Mouse (Mus musculus) liver, embryonic 16.5 days (tissue): ENCODE data around the gene B830017H08Rik. TPM values are rescaled to one million over a fixed set of nuclear protein-coding genes. Genes with fewer than 3 reads are reported as not detected.
A peak's percentile ranks its signal among the peaks of the same experiment; 100 is the strongest.

Experiments used
- ATAC-seq: fragments of 200-750 bp; cut with Nextera tagmentation; 2 replicates; pipeline ENCODE4 v1.8.0; 2017; ENCODE audit warnings: low read depth, mild to moderate bottlenecking, moderate number of reproducible peaks, moderate library complexity
- H3K27ac ChIP-seq: fragments of 300-500 bp; sonication (generic); 2 replicates; pipeline ENCODE4 v1.5.1; 2014; ENCODE audit warnings: mild to moderate bottlenecking, low read length
- H3K27me3 ChIP-seq: fragments of 300-500 bp; sonication (generic); 2 replicates; pipeline ENCODE4 v1.6.1; 2014; ENCODE audit warnings: low read depth, low read length, mixed read lengths; ENCODE audit not compliant: control insufficient read depth, insufficient read depth
- H3K36me3 ChIP-seq: fragments of 300-500 bp; sonication (generic); 2 replicates; pipeline ENCODE4 v1.6.1; 2014; ENCODE audit warnings: mild to moderate bottlenecking; ENCODE audit not compliant: control insufficient read depth, insufficient read depth
- H3K4me1 ChIP-seq: fragments of 300-500 bp; sonication (generic); 2 replicates; pipeline ENCODE4 v1.6.1; 2014; ENCODE audit warnings: low read depth, low read length, mixed read lengths; ENCODE audit not compliant: control insufficient read depth
- H3K4me2 ChIP-seq: fragments of 300-500 bp; sonication (generic); 2 replicates; pipeline ENCODE4 v1.6.1; 2014; ENCODE audit warnings: low read depth, low read length, mixed read lengths
- H3K4me3 ChIP-seq: fragments of 300-500 bp; sonication (generic); 2 replicates; pipeline ENCODE4 v1.5.1; 2014; ENCODE audit warnings: low read depth, mild to moderate bottlenecking, low read length
- H3K9ac ChIP-seq: fragments of 300-500 bp; sonication (generic); 2 replicates; pipeline ENCODE4 v1.6.1; 2014; ENCODE audit warnings: low read depth, low read length
- H3K9me3 ChIP-seq: fragments of 300-500 bp; sonication (generic); replicated peaks from 2 replicates; pipeline ENCODE4 v1.6.1; 2016; ENCODE audit warnings: low read length; ENCODE audit not compliant: control insufficient read depth
- WGBS: fragments of 180-500 bp; shearing (Covaris S2); extraction: QIAGEN DNeasy Blood & Tissue Kit; methylation state at CpG from one replicate; pipeline ENCODE4 v1.1.7; 2014; ENCODE audit not compliant: insufficient replicate concordance; 5-methylcytosine and 5-hydroxymethylcytosine counted together
- polyA plus RNA-seq: library from polyadenylated mRNA; unstranded; fragments of >200 nt; fragmentation: Nextera tagmentation; extraction: Ambion mirVana; gene quantifications from 2 replicates; pipeline ENCODE4 v1.2.1, GENCODE M21; 2015

Gene B830017H08Rik
- polyA plus RNA-seq, 1 experiment from 2014 or later: not detected

GRCm38 (mm10) chr16:17806581-17807191 lies 26.2 kb upstream of the B830017H08Rik start:
- no peak for ATAC-seq
- H3K4me2 ChIP-seq: peak overlapping the region; percentile 81
- no peaks in the 10 kb centered on the region for H3K36me3 ChIP-seq
- H3K9me3 ChIP-seq: no peaks in the 10 kb centered on the region
- WGBS: 3% methylated on average over 50 of the region's 50 CpGs
- H3K9ac ChIP-seq: peak overlapping the region; percentile 52
- H3K27ac ChIP-seq: no peak overlapping the region
- peak overlapping the region; percentile 59 for H3K4me3 ChIP-seq
- H3K27me3 ChIP-seq: peaks cover 88% of the 10 kb centered on the region
- H3K4me1 ChIP-seq: peaks cover 29% of the 10 kb centered on the region

- H3K9me3 ChIP-seq: no peaks in the 10 kb centered on the region
- peak overlapping the region; percentile 81 for H3K4me2 ChIP-seq
- H3K9ac ChIP-seq: peak overlapping the region; percentile 52
- H3K27me3 ChIP-seq: peaks cover 81% of the 10 kb centered on the region
- H3K4me1 ChIP-seq: peaks cover 29% of the 10 kb centered on the region
- H3K4me3 ChIP-seq: peak overlapping the region; percentile 59
- H3K27ac ChIP-seq: no peak overlapping the region
- no peaks in the 10 kb centered on the region for H3K36me3 ChIP-seq
- peak; percentile 74 for ATAC-seq
- 4% methylated on average over 73 of the region's 73 CpGs for WGBS
Observed at GRCm38 (mm10) chr16:17807192-17808009, 25.5 kb upstream of the B830017H08Rik start.

GRCm38 (mm10) chr16:17809125-17809524 lies 23.8 kb upstream of the B830017H08Rik start:
- H3K4me2 ChIP-seq: no peak overlapping the region
- WGBS: 55% methylated on average over 4 of the region's 4 CpGs
- no peak overlapping the region for H3K9ac ChIP-seq
- H3K4me3 ChIP-seq: no peak overlapping the region
- H3K9me3 ChIP-seq: no peaks in the 10 kb centered on the region
- H3K27me3 ChIP-seq: peaks cover 69% of the 10 kb centered on the region
- H3K36me3 ChIP-seq: no peaks in the 10 kb centered on the region
- peaks cover 16% of the 10 kb centered on the region for H3K4me1 ChIP-seq
- ATAC-seq: no peak
- no peak overlapping the region for H3K27ac ChIP-seq

- Histone ChIP-seq H3K4me3 (no peak overlapping the region), H3K36me3 (no peaks in the 10 kb centered on the region), H3K9ac (no peak overlapping the region), H3K4me1 (peaks cover 11% of the 10 kb centered on the region), H3K27me3 (peaks cover 66% of the 10 kb centered on the region), H3K9me3 (no peaks in the 10 kb centered on the region), H3K27ac (no peak overlapping the region), H3K4me2 (no peak overlapping the region)
- ATAC-seq: no peak
- 31% methylated on average over 7 of the region's 7 CpGs for WGBS
Observed at GRCm38 (mm10) chr16:17809711-17810110, 23.2 kb upstream of the B830017H08Rik start.

- H3K4me2 ChIP-seq: no peak overlapping the region
- no peaks in the 10 kb centered on the region for H3K36me3 ChIP-seq
- WGBS: 4% methylated on average over 5 of the region's 5 CpGs
- H3K4me3 ChIP-seq: no peak overlapping the region
- peaks cover 5% of the 10 kb centered on the region for H3K4me1 ChIP-seq
- H3K27ac ChIP-seq: no peak overlapping the region
- peaks cover 62% of the 10 kb centered on the region for H3K27me3 ChIP-seq
- H3K9ac ChIP-seq: no peak overlapping the region
- H3K9me3 ChIP-seq: no peaks in the 10 kb centered on the region
- no peak for ATAC-seq
Observed at GRCm38 (mm10) chr16:17812120-17812519, 20.8 kb upstream of the B830017H08Rik start.

GRCm38 (mm10) chr16:17813173-17813572 lies 19.7 kb upstream of the B830017H08Rik start:
- Histone ChIP-seq H3K9ac (no peak overlapping the region), H3K9me3 (no peaks in the 10 kb centered on the region), H3K4me2 (no peak overlapping the region), H3K27ac (no peak overlapping the region), H3K4me1 (peaks cover 3% of the 10 kb centered on the region; the same call in 1 of the 2 replicates), H3K36me3 (no peaks in the 10 kb centered on the region), H3K27me3 (peaks cover 53% of the 10 kb centered on the region), H3K4me3 (no peak overlapping the region)
- WGBS: 46% methylated on average over 4 of the region's 4 CpGs
- no peak for ATAC-seq

GRCm38 (mm10) chr16:17815411-17816402 lies 17.2 kb upstream of the B830017H08Rik start:
- peak; percentile 78 for ATAC-seq
- Histone ChIP-seq H3K9ac (peak overlapping the region; percentile 26), H3K4me1 (peaks cover 3% of the 10 kb centered on the region; the same call in 1 of the 2 replicates), H3K27ac (no peak overlapping the region), H3K27me3 (peaks cover 34% of the 10 kb centered on the region), H3K9me3 (no peaks in the 10 kb centered on the region), H3K4me2 (peak overlapping the region; percentile 70), H3K36me3 (no peaks in the 10 kb centered on the region), H3K4me3 (peak overlapping the region; percentile 42)
- 4% methylated on average over 63 of the region's 63 CpGs for WGBS

GRCm38 (mm10) chr16:17816528-17816927 lies 16.4 kb upstream of the B830017H08Rik start:
- H3K4me1 ChIP-seq: peaks cover 3% of the 10 kb centered on the region; the same call in 1 of the 2 replicates
- H3K9ac ChIP-seq: no peak overlapping the region
- no peak overlapping the region for H3K4me3 ChIP-seq
- H3K27ac ChIP-seq: no peak overlapping the region
- ATAC-seq: no peak
- peaks cover 37% of the 10 kb centered on the region for H3K27me3 ChIP-seq
- WGBS: 63% methylated on average over 8 of the region's 8 CpGs
- H3K9me3 ChIP-seq: no peaks in the 10 kb centered on the region
- H3K36me3 ChIP-seq: no peaks in the 10 kb centered on the region
- H3K4me2 ChIP-seq: no peak overlapping the region
